Mouse (Mus musculus) embryonic fibroblast, embryonic 13.5 days (primary cell): Measurements from ENCODE around the gene Lcn4. TPM values are rescaled to one million over a fixed set of nuclear protein-coding genes. Genes with fewer than 3 reads are reported as not detected.
"Not testable (repeated sequence)": the region's sequence is repeated elsewhere in the genome, so short reads cannot be mapped to it uniquely, and the experiment has no call there.

Experiments
- H3K27ac ChIP-seq: 2 replicates; pipeline ENCODE4 v1.5.1; 2012; ENCODE audit warnings: low read length, control low read depth, inconsistent platforms; ENCODE audit not compliant: insufficient read depth
- H3K4me1 ChIP-seq: 2 replicates; pipeline ENCODE4 v1.6.1; 2011; ENCODE audit warnings: low read length; ENCODE audit not compliant: control insufficient read depth, insufficient read depth
- H3K4me3 ChIP-seq: 2 replicates; pipeline ENCODE4 v1.5.1; 2011; ENCODE audit warnings: mild to moderate bottlenecking, control low read depth, low read length; ENCODE audit not compliant: insufficient read depth
- CTCF ChIP-seq: IDR thresholded peaks from 2 replicates; pipeline ENCODE4 v1.5.1; 2011; ENCODE audit warnings: mild to moderate bottlenecking, control low read depth, low read length, moderate library complexity, borderline replicate concordance; ENCODE audit not compliant: insufficient read depth
- POLR2A ChIP-seq: IDR thresholded peaks from 2 replicates; pipeline ENCODE4 v1.6.1; 2011; ENCODE audit warnings: low read depth, mild to moderate bottlenecking, control low read depth, low read length, moderate library complexity
- polyA plus RNA-seq: library from polyadenylated mRNA; stranded (reverse); fragments of >200 nt; gene quantifications from 2 replicates; pipeline ENCODE4 v1.2.4, GENCODE M21; 2011; ENCODE audit warnings: low read depth; ENCODE audit not compliant: missing spikeins, insufficient read length

Lcn4 gene
- polyA plus RNA-seq, result not detected in 2 replicates

DNA sequence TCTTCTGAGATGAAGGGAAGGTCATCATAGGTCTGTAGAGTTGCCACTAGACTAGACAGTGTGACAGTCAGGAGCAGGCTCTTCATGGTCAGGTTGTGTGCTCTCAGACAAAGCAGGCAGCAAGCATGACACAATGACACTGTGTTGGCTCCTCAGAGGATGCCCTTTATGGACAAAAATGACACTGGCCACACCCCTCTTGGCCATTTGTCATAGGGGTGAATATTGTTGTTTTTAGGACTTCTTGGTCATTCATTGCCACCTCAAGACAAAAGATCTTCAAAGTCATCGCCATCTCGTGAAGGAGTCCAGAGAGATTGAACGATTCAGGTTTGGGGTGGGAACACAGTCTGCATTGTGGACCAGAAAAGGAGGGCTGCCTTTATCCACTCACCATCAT, at the start of gene Lcn4:
Gene Lcn4 (minus strand): TSS at position 101 of the 400 bp plus-strand sequence.
- Histone ChIP-seq H3K4me3 (no peak within 1 kb of the TSS), H3K27ac (no peak within 1 kb of the TSS), H3K4me1 (no peaks in the 10 kb centered on the region)
- TF ChIP-seq POLR2A (no peak), CTCF (no peak)

GRCm38 (mm10) chr2:26686171-26686675, 15.1 kb upstream of the Lcn4 start:
- TF ChIP-seq CTCF (no peak), POLR2A (no peak)
- no peak overlapping the region for H3K4me3 ChIP-seq
- H3K27ac ChIP-seq, result no peak overlapping the region
- no peaks in the 10 kb centered on the region for H3K4me1 ChIP-seq

DNA sequence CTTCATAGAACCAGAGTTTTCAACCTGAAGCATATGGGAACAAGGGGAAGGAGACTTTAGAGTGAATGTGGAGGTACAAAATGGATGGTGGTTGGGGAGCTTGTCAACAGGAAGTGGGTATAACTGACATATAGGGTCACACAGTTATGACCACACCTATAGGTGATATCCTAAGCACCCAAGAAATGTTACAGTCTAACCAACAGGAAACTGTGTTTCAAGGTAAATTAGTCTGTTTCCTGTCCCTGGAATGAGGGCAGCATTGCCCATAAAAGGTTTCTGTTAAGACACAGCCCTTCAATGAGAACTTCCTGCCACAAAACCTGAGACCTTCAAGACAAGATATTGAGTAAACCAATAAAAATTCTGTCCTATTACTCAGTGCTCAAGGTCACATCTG, 2.3 kb downstream of the Lcn4 start:
- no peak overlapping the region for H3K27ac ChIP-seq
- no peak for TF ChIP-seq POLR2A
- no peaks in the 10 kb centered on the region; the same call in 1 of the 2 replicates for H3K4me1 ChIP-seq
- H3K4me3 ChIP-seq, result no peak overlapping the region

GRCm38 (mm10) chr2:26663551-26663950, 7.5 kb downstream of the Lcn4 start:
- not testable (repeated sequence) for H3K4me1 ChIP-seq, H3K27ac ChIP-seq, H3K4me3 ChIP-seq

DNA sequence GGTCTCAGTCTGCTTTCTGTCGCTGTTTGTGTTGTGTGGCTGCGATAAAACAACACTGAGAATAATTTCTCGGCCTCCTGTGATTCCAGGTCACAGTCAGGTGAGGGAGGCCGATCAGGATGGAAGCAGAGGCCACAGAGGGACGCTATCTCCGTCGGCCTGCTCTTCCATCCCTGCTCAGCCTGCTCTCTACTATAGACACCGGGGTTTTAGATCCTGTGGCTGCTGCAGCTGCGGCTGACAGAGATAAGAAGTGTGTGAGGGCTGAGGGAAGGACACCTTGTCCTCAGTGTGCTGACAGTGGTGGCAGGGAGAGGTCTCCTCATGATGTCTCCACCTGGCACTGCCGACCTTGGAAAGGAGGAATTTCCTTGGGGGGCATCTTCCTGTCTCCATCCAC, 8.0 kb downstream of the Lcn4 start:
- TF ChIP-seq CTCF (no peak), POLR2A (no peak)
- no peak overlapping the region for H3K27ac ChIP-seq
- no peak overlapping the region for H3K4me3 ChIP-seq

DNA sequence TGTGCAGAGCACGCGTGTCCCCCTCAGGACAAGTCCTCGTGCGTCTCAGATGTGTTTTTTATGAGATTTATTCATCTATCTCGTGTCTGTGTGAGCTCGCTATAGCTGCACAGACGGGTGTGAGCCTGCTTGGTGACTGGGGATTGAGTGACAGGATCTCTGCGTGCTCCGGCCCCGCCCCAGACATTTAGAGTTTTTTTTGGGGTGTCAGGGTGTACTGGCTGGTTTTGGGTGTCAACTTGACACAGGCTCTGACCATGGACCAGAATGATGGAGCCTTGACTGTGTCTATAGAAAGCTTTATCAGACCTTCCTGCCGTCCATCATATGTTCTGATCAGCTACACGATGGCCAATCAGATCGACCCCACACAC, 8.6 kb downstream of the Lcn4 start:
- Histone ChIP-seq H3K4me3 (no peak overlapping the region), H3K27ac (no peak overlapping the region), H3K4me1 (peaks cover 3% of the 10 kb centered on the region; the same call in 1 of the 2 replicates)
- TF ChIP-seq POLR2A (no peak), CTCF (no peak)

More for the DNA sequence above, 8.0 kb downstream of the Lcn4 start:
- peaks cover 3% of the 10 kb centered on the region; the same call in 1 of the 2 replicates for H3K4me1 ChIP-seq

DNA sequence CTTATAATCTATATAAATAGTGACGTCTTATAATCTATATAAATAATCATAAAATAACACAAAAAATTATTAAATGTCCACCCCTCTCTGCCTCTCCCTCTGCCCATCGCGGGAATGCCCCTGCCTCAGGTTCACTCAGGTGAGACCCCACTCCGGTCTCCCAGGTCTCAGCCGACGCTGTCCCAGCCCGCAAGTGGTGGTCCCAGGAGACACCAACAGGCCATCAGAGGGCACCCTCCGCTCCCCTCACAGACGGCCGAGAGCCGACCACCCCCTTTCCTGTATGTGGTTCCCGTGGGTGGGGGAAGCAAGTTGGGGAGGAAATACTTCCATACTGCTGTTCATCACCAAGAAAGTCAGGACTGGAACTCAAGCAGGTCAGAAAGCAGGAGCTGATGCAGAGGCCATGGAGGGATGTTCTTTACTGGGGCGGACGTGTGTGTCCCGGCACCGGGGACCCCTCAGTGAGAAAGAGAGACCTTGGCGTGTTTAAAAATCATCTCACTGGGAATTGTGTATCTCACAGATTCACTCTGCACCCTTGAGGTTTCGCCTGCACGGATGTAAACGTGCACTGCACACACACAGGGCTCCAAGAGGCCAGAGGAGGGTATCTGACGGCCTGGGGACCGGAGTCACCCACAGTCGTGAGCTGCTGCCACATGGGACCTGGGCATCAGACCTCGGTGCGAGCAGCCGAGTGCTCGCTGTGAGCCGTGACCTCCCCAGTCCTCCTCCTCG, 9.1 kb downstream of the Lcn4 start:
- H3K27ac ChIP-seq, result no peak overlapping the region

DNA sequence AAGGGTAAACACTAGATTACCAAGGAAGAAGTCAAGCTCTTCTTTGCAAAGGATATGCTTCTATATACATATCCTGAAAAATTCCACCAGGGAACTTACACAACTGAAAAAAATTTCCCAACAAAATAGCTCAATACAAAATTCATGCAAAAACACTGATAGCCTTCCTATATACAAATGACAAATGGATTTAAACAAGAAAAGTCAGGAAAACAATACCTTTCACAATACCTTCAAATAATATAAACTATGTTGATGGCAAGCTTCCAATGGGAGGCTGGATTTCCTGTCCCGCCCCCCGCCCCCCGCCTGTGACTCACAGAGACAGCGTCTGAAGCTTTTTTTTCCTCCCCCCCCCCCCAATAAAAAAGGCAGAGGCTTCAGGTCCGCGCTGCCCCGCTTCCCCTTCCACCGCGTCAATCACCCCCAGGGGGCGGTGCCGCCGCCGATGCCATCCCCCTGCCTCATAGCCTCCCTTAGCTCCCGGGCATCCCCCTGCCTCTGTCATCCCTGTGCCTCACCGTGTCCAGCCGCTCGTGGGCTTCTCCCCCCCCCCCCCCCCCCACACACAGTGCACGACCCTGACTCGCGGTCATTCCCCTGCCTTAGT, 9.8 kb downstream of the Lcn4 start:
- Histone ChIP-seq H3K4me3 (no peak overlapping the region; the same call in 1 of the 2 replicates), H3K4me1 (peaks cover 3% of the 10 kb centered on the region; the same call in 1 of the 2 replicates), H3K27ac (no peak overlapping the region)
- TF ChIP-seq POLR2A, result no peak
- no peak for TF ChIP-seq CTCF

More for the DNA sequence above, 9.1 kb downstream of the Lcn4 start:
- TF ChIP-seq CTCF (no peak), POLR2A (no peak)
- peaks cover 3% of the 10 kb centered on the region; the same call in 1 of the 2 replicates for H3K4me1 ChIP-seq
- peak overlapping the region; percentile 15; the same call in 1 of the 2 replicates for H3K4me3 ChIP-seq

GRCm38 (mm10) chr2:26657426-26657825, 13.7 kb downstream of the Lcn4 start:
- no peak overlapping the region for H3K27ac ChIP-seq
- H3K4me3 ChIP-seq, result no peak overlapping the region
- peaks cover 3% of the 10 kb centered on the region; the same call in 1 of the 2 replicates for H3K4me1 ChIP-seq
- TF ChIP-seq CTCF (no peak), POLR2A (no peak)

- no peak overlapping the region for H3K27ac ChIP-seq
- TF ChIP-seq CTCF (no peak), POLR2A (no peak)
These were observed 16.4 kb downstream of the Lcn4 start for GRCm38 (mm10) chr2:26654687-26655086.

More at GRCm38 (mm10) chr2:26654687-26655086, 16.4 kb downstream of the Lcn4 start:
- Histone ChIP-seq H3K4me1 (no peaks in the 10 kb centered on the region), H3K4me3 (no peak overlapping the region)
